Mouse (Mus musculus): ENCODE measurements around the gene Pecam1. TPM values are rescaled to one million over a fixed set of nuclear protein-coding genes. Genes with fewer than 3 reads are reported as not detected.
"Not testable (repeated sequence)": the region's sequence is repeated elsewhere in the genome, so short reads cannot be mapped to it uniquely, and the experiment has no call there.

Gene Pecam1
- polyA plus RNA-seq, 2 experiments from 2014 or later = 116 to 166 TPM

GRCm38 (mm10) chr11:106665841-106666240, 84.6 kb downstream of the Pecam1 start:
- ATAC-seq = no peak

GRCm38 (mm10) chr11:106665328-106665727, 85.1 kb downstream of the Pecam1 start:
- ATAC-seq = peak; percentile 81

- ATAC-seq = no peak
Measured at GRCm38 (mm10) chr11:106664691-106665090, 85.7 kb downstream of the Pecam1 start.

DNA sequence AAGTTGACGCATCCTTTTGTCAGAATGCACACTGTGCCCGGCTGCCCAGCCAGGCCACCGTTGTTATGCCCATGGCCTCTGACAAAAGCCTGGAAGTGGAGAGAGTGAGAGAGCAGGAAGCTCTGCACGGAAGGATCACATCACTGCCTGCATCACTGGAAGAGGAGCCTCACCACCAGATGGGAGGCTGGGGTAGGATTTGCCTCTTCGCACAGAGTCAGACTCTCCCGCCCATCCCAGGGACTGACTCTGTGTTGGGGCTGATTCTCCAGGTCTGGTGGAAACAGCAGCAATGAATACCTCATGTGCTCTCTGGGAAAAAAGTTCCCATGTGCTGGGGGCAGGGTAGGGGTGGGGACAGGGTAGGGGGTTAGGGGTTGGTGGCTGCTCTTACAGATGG, 86.6 kb downstream of the Pecam1 start:
- ATAC-seq = no peak

DNA sequence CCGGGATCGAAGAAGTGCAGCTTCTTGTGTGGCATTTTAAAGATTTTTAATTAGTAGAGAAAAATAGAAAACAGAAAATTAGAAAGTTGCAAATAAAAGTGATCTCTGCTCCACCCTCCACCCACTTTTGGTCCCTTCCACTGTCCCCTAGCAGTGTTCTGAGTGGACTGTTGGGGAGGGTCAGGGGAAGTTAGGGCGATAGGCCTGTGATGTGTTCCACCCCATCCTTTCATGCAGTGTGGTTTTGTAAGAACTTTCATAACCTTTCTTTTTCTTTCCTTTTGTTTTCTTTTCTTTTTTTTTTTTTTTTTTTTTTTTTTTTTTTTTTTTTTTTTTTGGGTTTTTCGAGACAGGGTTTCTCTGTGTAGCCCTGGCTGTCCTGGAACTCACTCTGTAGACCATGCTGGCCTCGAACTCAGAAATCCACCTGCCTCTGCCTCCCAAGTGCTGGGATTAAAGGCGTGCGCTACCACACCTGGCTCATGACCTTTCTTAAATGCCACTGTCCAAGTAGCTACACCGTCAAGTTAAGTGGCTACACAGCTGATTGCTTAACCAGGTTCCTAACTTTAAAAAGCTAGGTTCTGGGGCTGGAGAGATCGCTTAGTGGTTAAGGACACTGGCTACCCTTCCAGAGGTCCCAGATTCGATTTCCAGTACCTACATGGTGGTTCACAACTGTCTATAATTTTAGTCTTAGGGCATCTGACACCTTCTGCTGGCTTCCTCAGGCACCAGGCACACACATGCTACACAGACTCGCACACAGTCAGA, 87.6 kb downstream of the Pecam1 start:
- ATAC-seq = no peak

- ATAC-seq = peak; percentile 15
Measured at GRCm38 (mm10) chr11:106660453-106661081, 89.9 kb downstream of the Pecam1 start.

GRCm38 (mm10) chr11:106659598-106660295, 90.7 kb downstream of the Pecam1 start:
- ATAC-seq = no peak

GRCm38 (mm10) chr11:106658051-106658880, 92.2 kb downstream of the Pecam1 start:
- ATAC-seq = peak; percentile 79

GRCm38 (mm10) chr11:106656896-106657498, 93.4 kb downstream of the Pecam1 start:
- not testable (repeated sequence) for ATAC-seq

DNA sequence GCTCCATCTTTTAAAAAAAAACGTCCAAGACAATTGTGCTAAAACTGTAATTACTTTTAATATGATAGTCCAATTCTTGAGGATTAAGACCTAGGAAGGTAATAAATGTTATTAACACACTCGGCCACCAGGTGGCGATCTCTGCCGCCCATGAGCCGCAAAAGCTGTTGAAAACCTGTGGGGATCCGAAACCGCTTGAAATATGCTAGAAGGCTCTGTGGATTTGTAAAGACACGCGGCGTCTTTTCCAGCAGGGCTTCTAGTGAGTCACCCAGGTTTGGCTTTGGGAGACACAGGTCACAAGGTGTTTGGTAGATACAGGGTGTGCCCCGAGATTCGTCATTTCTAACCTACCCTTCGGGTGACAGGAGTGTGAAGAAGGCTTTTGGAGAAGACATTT, 102.1 kb downstream of the Pecam1 start:
- ATAC-seq = peak; percentile 88

DNA sequence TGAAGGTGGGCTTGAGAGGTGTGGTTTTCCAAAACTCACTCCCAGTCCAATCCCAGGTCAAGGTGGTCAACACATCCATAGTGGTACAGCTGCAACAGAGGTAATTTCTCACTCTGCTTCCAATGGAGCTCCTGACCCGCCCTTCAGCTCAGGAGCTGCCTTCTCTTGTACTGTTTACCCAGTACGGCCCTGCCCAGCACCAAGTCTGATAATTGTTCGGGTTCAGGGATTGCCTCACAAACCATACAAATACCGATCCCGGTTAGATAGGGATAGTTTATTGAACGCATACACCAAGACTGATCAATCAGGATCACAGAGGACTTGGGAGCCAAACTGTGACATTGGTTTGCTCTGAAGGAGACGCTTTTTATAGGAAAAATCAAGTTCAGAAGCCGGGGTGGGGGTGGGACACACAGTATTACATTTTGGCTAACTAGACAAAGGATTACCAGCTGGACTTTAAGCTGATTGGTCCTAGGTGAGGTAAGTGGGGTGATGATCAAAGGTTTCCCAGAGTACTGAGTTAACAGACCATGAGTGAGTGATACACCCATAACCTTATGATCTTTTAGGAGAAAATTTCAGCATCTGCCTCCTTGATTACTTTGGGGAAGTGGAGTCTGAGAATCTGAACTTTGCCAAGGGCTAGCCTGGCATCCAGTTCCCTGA, 107.3 kb downstream of the Pecam1 start:
- no peak for ATAC-seq

GRCm38 (mm10) chr11:106641580-106641979, 108.8 kb downstream of the Pecam1 start:
- no peak for ATAC-seq

DNA sequence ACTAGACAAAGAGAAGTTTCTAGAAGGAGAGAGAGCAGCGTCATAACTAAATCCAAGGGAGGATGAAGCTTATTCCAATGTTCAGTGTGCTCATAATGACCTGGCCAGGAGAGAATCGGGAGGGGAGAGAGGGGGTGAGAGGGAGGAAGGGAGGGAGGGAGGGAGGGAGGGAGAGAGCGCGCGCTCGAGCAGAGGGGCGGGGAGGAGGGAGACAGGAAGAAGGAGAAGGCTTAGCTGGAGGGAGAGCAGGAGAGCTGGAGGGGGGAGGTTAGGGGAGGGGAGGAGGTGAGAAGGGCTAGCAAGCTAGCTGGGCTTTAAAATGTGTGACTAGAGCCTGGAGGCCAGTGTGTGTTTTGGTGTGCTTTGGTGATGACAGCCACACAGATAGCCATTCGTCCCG, 110.4 kb downstream of the Pecam1 start:
- no peak for ATAC-seq

DNA sequence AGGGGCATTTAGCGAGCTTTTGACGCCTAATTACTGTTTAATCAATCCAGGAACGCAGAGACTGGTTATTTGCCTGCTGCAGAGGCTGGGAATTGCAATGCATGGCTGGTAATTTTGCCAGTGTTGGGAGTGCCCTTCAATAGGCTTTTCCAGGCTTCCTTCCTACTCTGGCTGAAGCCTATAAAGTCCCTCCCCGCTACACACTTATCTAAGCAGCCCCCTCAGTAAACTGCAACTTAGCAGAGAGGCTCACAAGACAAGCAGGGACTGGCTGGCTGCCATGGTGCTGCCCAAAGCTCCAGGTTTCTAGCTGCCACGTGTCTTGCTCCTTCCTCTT, 111.1 kb downstream of the Pecam1 start:
- no peak for ATAC-seq

DNA sequence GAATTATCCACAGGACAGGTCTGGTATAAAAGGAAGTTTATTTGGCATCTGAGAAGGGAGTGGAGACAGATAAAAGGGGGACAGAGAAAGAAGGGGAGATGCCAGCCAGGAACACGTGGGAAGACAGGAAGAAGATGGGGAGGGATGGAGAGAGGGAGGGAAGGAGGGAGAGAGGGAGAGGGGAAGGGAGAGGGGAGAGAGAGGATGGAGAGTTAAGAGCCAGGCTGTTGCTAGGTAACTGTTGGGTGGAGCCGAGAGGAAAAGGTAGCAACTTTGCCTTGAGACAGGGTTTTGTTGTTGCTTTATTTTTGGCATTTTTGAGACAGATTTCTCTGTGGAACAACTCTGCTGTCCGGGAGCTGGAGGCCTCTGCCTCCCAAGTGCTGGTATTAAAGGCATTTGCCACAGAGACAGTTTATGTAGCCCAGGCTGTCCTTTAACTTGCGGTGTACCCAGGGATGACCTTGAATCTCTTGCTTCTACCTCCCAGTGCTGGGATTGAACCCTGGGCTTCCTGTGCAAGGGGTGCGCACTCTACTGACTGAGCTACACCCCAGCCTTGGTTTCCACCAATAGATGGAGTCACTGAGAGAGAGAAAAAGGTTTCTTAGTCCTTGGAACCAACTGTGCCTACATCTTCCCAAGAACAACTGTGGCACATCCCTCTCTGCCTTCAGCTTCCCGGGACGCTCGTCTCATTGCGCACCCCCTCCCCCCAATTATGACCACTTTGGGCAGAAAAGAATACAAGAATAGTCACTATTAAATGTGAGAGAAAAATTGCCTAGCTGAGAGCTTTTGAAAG, 111.7 kb downstream of the Pecam1 start:
- ATAC-seq = no peak

DNA sequence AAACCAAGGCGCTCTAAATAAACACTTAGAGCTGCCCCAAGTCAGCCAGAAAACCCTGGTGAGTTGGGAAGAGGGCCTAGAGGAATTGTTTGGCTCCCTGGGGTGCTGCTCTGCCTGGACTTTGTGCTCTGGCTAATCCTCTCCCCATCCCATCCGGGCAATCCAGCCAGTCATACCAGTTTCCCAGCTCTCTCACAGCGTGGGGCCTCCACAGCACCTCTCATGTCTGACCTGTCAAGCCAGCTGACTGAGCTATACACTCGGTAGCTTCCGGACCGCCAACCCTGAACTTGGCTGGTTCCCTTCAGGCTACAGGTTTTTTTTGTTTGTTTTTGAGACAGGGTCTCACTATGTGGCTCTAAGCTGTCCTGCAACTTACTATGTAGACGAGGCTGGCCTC, 112.7 kb downstream of the Pecam1 start:
- no peak for ATAC-seq

DNA sequence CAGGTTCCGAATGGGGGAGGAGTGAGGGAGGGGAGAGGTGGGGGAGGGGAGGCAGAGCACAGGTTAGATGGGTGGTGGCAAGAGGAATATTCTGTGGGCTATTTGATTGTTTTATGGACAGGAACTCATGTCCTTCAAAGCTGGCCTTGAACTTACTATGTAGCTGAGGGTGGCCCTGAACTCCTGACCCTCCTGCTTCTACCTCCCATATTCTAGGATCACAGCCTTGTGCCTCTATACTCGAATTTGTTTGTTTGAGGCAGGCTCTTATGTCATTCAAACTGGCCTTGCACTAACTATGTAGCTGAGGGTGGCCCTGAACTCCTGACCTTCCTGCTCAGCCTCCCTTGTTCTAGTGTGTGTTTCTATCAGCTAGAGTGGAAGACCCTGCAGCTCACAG, 114.5 kb downstream of the Pecam1 start:
- ATAC-seq = no peak

GRCm38 (mm10) chr11:106634175-106634574, 116.3 kb downstream of the Pecam1 start:
- ATAC-seq = not testable (repeated sequence)

- no peak for ATAC-seq
Measured at GRCm38 (mm10) chr11:106633456-106633855, 117.0 kb downstream of the Pecam1 start.

GRCm38 (mm10) chr11:106627692-106628091, 122.7 kb downstream of the Pecam1 start:
- peak; percentile 79 for ATAC-seq

GRCm38 (mm10) chr11:106625577-106625976, 124.9 kb downstream of the Pecam1 start:
- ATAC-seq = no peak
